Mouse (Mus musculus): ENCODE data around the gene Gdf1. TPM values are rescaled to one million over a fixed set of nuclear protein-coding genes. Genes with fewer than 3 reads are reported as not detected.

Gdf1 gene
- under 1 TPM in 1 of 2 experiments, not detected in 1; 0.71 TPM for polyA plus RNA-seq (2017; shearing (Covaris generic))

DNA sequence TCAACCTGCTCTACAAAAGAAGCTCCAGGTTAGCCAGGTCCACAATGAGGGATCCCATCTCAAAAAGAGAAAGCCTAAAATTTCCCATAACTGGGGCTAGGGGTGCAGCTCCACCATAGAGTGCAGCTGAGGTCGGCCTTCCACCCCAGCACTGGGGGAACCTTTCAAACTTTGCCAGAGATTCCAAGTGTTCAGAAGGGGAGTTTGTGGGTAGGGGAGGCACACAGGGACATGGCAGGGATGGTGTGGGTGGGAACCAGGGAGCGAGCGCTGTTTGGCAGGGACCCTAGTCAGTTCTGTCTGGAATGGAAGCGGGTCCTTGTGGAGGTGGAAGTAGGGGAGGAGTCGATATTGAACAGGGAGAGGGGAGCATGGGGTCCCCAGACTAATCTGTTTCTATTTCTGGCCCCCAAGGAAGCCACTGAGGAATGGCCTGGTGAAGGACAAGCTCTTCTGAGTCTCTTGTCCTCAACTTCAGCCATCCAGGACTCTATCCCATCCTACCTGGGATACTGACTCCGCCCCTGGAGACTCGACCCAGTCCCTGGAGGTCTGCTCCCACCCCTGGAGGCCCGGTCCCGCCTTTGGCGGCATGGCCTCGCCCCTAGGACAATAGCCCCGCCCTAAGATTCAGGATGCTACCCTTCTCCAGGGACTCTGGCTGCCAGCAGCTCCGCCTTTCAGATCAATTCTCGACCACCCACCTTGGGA lies at the start of gene Gdf1:
Gdf1 (plus strand) TSS at position 694 of the 711 bp plus-strand sequence.
- ATAC-seq: no peak

DNA sequence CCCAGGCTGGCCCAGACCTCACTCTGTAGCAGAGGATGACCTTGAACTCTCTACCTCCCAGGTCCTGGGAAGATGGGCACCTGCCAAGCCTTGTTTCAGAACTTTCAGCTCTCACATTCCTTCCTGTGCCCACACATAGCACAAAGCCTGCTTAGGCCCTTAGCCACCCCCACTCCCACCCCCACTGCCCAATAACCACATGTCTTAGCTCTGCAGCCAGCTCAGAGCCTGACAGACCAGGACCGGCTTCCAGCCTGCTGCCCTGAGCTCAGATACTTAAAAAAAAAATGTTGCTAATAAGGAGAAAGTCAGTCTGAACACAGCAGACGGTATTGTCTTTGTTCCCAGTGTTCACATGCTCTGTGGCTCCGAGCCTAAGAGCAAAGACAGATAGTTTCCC lies 48.6 kb upstream of the Gdf1 start:
- no peak for ATAC-seq

DNA sequence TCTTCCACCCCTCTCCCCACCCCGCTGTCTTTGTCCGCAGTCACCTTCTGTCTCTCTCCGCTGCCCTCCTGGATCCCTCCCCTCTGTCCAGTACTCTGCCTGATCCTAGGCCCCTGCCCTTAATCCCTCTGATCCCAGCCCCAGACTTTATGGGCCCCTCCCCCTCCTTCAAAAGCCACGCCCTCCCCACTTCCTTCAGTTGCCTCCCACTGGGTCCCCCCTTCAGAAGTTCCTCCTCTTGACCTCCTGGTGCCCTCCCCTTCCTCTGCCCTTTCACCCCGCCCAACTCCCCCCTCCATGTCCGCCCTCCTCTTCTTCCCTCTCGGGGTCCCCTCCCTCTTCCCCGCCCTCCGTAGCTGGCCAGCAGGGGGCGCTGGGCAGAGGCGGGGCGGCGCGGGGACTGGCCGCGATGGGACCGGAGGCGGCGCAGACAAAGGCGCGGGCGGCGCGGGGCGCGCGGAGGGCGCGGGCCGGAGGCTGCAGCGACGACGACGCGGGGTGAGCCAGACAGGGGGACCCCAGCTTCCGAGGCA lies 46.9 kb upstream of the Gdf1 start, which contains the start of gene Homer3:
Homer3 (plus strand) TSS at position 225 of the 533 bp plus-strand sequence.
- ATAC-seq: peak; percentile 86

DNA sequence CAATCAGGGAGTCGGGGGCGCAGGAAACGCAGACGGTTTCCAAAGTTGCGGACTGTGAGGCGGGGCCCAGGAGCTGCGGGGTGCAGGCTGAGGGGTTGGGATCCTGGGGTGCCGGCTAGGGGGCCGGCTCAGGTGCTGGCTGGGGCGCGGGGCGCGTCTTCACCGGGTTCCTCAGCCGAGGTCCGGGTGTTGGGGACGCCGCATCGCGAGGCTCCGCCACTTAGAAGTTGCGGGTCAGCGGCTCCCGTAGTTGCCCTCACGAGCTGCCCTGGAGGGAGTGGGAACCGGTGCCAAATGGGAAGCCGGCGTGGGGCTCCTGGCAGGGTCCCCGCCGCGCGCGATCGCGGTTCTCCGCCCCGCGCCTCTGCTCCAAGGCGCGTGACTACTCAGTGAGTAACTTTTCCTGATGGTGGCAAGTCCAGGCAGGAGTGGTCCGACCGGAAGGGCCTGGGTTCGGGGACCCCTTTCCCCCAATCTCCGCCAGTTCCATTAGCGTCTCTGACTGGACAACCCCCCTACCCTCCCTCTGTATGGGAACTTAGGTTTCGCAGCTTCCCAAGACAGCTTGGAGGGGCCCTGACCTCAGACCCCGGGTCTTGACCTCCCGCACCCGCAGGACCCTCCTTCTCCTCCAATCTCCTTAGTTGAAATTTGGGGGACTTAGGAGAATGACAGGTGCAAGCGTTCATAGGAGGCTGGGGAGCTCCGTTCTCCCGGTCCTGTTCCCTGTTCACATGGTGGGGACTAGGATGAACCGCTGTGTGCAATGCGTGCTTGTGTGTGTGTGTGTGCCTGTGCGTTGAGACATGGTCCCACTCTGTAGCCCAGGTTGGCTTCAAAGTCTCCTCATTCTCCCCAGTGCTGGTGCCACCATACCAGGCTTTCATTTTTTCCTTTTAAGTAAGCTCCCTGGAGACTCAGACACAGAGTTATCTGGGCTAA lies 46.2 kb upstream of the Gdf1 start:
- peak; percentile 44 for ATAC-seq

DNA sequence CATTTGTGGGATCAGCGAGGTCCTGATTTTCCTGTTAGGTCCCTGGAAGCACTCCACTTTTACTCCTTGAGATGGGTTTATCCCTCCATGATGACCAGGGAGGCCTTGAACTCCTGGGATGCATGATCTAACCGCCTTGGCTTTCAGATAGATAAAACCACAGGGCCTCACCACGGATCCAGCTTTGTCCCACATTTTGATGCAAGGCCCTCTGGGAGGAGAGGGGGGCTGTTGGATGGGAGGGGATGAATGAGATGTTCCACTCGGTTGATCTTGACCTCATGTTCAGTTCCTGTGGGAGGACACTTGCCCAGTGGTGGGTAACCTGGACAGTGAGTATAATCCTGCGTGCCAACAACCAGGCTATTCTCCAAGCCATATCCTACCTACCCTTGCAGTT lies 45.2 kb upstream of the Gdf1 start:
- no peak for ATAC-seq

DNA sequence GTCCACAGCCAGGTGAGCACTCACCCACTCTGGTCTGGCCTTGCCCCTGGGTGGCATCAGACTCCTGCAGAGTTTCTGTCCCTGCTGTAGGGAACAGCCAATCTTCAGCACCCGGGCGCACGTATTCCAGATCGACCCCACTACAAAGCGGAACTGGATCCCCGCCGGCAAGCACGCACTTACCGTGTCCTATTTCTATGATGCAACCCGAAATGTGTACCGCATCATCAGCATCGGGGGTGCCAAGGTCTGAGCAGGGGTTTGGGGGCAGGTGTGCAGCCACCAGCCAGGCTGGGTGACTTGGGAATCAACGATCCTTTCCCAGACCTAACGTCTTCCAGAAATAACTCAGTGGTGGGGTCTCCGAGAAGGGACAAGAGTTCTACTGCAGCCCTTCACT lies 44.3 kb upstream of the Gdf1 start:
- ATAC-seq: no peak

DNA sequence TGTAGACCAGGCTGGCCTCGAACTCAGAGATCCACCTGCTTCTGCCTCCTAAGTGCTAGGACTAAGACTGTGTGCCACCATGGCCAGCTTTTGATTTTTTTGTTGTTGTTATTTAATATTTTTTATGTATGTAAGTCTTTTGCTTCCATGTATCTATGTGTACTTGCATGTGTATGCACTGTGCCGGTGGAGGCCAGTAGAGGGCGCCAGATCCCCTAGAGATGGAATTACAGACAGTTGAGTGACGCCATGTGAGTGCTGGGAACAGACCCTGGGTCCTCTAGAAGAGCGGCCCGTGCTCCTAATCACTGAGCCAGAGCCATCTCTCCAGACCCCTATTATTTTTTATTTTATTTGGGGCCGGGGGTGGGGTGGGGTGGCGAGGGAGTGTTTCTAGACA lies 42.9 kb upstream of the Gdf1 start:
- ATAC-seq: no peak

DNA sequence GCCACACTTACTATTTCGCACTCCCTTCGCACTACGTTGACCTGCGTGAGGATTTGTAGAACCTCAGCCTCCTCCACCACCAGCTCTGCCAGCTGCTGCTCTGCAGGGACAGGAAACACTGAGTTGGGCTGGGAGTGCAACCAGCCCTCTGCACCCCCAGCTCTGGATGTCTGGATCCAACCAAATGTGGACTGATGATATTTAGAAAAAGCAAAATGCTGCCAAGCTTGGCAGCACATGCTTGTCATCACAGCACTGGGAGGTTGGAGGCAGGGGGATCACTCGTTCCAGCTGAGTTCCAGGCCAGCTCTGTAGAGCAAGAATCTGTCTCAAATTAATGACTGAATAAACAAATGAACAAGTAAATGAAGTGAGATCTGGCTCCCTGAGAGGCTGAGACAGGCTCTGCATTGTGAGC lies 35.6 kb upstream of the Gdf1 start:
- no peak for ATAC-seq

DNA sequence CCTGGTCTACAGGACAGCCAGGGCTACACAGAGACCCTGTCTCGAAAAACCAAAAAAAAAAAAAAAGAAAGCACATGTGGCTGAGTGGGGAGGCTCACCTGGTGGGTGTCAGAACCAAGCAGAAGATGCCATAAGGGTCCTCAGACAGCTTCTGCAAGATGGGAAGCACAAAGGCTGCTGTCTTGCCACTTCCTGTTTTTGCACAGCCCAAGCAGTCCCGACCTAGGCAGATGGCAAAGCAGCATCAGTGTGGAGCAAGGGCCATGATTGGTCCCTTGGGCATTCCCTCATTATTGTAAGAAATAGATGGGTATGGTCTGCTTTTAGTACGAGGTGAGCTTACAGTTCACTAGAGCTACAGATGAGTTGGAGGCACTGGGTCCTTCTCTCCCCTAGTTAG lies 28.7 kb upstream of the Gdf1 start:
- no peak for ATAC-seq

DNA sequence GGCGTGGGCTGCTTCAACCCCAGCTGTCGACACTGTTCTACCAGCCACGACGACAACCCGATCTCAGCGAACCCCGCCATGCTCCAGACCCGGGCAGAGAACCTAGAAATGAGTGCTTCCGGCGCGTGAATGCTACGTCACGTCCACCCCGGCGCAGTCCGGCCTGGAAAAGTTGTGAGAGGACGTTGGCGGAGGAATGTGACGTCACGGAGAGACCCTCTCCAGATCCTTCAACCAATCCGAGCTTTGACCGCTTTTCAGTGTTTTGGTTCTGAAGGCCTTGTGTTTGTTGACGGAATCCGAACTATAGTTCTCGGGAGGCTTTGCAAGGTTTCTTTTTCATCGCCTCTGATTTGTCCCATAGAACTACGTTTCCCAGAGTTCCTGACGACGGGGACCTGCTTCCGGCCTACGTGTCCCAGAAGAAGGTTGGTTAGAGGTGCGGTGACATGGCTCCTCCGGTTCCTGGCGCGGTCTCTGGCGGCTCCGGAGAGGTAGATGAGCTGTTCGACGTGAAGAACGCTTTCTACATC lies 27.2 kb upstream of the Gdf1 start, which contains the start of the genes Ddx49 and Cope:
Ddx49 (minus strand) TSS at position 132 of the 533 bp plus-strand sequence.
Cope (plus strand) TSS at position 161 of the 533 bp plus-strand sequence.
- peak; percentile 95 for ATAC-seq

DNA sequence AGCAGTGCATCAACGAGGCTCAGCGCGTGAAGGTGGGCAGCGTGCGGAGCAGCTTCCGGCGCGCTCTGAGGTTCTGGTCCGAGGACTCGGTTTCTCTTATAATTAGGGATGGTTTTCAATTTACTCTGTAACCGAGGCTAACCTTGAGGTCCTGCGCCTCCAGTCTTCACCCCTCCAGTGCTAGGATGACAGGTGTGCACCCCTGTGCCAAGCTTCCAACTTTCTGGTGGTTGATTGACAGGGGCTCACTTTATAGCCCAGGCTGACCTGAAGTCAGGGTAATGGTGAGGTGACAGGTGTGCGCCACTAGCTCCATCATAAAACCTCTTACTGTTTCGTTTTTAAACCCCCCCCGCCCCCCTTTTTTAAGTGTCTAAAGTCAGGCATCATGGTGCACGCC lies 26.7 kb upstream of the Gdf1 start:
- no peak for ATAC-seq

DNA sequence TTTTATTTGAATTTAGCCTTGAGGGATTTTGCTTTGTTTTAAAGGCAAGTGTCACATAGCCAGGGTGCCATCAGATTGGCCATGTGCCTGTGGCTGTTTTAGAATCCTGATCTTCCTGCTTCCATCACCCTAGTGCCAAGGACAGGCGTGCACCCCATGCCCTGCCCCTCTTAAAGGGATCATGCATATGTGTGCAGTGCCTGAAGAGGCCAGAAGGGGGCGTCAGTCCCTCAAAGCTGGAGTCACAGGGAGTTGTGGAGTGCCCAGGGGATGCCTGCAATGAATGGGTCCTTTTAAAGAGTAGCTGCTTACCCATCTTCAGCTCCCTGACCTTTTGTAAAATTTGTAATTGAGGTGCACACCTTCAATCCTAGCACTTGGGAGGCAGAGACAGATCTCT lies 20.3 kb upstream of the Gdf1 start:
- ATAC-seq: no peak

DNA sequence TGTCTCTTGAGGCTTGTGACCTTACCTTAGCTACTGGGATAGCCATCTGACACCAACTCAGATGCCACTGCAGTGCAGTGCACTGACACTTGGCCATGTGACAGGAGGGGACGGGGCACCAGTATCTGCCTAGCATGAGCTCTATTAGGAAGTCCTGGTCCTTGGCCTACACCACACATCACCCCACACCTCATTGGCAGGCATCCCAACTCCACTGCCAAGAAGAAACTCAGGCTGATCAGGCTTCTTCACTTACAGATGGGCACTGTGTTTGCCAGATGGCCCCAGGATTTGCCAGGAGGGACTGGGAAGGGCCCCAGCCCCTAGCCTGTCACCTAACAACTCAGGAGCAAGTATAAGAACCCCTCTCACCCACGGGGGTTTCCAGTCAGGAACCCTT lies 16.2 kb upstream of the Gdf1 start:
- ATAC-seq: no peak

DNA sequence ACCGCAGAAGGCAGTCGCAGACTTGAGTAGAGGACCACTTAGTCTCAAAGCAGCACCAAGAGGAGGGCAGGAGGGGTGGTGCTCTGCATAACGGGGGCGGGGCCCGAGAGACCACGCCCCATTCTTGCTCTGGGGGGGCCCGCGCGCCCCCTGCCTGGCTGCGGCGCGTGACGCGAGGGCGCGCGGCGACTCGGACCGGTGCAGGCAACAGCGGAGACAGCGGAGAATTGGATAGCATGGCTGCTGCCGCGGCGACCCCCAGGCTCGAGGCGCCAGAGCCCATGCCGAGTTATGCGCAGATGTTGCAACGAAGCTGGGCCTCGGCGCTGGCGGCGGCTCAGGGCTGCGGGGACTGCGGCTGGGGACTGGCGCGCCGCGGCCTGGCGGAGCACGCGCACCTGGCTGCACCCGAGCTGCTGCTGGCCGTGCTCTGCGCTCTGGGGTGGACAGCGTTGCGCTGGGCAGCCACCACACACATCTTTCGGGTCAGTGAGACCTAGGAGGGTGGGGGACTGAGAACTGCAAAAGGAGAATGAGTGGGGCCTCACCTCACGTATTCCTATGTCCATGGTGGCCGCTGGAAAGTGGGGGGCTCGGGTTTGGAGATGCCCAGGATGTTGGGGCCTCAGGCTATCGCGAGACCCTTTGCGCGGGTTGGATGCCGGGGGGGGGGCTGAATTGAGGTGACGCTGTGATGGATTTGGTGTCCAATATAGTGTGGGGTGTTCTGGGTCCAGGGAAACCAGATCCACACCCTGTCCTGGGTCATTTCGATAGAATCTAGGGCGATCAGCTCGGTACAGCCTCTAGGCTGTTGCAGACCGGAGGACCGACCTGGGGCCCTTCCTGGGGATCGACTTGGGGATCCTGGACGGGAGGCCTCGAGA lies 13.8 kb upstream of the Gdf1 start, which contains the start of gene Cers1:
Cers1 (plus strand) TSS at position 152 of the 887 bp plus-strand sequence.
- ATAC-seq: no peak

DNA sequence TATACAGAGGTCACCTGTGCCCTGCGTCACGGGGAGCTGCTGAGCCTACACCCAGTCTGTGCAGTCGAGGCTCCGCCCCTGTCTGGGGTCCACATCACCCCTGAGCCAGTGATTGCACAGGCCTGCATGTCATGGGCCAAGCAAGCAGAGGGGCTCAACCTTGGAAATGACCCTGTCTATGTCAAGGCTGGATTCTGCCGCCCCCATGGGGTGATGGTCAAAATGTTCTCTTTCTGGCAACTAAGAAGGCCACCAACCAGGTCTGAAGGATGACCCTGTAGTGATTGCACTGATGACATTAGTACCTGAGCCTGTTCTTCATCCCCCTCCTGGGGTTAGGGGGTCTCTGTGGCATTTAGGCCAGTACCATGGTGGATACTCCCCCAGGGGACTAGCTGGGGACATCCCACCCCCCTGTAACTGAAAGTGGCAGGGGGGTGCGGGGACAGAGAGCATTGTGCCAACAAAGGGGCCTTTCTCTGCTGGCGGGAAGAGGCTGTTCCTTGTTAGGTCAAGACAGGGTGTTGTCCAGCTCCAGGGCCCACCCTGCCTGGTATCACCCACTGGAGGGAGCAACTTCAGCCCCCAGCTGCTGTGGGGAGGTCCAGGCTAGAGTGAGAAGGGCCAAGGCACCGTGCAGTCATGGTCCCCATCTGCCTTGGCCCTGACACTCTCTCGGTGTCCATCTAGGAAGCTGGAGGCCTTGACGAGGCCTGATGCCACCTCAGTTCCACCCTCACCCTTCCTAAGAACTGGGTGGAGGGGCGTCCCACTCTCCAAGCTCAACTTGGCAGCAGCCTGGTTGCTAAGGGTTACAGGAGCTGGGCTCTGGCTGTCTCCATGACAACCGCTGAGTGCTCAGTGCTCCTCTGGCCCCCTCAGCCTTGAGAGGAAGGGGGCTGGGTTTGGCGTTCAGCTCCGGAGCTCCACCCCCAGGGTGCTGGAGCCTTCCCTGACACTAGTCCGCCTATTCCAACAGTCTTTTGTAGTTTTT lies 12.8 kb upstream of the Gdf1 start:
- no peak for ATAC-seq

DNA sequence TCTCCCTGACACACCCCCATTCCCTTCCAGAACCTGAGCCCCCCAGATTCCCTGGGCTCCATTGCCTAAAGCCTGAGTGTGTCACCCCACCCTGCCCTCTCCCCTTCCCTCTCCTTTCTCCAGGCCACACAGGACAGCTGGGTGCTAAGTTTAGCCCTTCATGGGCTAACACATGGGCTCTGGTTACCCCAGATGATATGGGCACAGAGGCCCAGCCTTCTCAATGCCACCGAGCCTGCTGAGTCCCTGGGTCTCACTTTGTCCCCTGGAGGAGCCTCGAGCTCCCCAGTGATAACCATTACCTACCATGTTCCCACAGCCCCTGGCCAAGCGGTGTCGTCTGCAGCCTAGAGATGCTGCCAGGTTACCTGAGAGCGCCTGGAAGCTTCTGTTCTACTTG lies 11.7 kb upstream of the Gdf1 start:
- no peak for ATAC-seq

DNA sequence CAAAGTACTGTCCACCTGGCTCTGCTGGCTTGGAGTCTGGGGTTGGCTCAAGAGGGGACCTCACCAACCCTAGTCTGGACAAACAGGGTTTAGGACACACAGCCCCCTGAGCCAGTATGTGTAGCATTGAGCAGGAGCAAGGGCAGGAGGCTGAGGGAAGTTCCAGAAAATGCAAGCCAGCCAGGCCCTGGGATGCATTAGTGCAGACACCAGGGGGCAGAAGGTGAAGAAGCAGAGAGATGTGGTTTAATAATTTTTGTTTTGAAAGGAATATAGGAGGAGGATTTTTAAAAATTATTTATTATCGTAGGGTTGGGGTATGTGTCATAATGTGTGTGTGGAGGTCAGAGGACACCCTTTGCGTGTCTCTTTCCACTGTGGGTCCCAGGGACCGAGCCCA lies 5.9 kb upstream of the Gdf1 start:
- ATAC-seq: no peak

DNA sequence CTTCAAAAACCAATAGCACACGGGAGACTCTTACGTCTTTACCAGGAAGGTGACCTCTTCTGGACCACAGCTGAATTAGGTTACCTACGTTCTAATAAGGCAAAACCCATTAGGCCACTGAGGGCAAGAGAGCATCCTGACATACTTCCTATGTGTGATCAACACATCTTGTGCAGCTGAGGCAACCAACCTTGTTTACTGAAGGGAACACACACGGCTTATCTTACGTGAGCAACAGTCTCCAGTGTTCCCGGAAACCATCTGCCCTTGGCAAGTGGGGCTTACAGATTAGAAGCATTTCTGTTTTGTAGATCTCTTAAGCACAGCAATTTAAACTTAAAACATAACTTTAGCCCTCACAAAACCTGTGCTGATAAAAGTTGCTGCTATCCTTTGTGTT lies 2.1 kb upstream of the Gdf1 start:
- ATAC-seq: no peak

DNA sequence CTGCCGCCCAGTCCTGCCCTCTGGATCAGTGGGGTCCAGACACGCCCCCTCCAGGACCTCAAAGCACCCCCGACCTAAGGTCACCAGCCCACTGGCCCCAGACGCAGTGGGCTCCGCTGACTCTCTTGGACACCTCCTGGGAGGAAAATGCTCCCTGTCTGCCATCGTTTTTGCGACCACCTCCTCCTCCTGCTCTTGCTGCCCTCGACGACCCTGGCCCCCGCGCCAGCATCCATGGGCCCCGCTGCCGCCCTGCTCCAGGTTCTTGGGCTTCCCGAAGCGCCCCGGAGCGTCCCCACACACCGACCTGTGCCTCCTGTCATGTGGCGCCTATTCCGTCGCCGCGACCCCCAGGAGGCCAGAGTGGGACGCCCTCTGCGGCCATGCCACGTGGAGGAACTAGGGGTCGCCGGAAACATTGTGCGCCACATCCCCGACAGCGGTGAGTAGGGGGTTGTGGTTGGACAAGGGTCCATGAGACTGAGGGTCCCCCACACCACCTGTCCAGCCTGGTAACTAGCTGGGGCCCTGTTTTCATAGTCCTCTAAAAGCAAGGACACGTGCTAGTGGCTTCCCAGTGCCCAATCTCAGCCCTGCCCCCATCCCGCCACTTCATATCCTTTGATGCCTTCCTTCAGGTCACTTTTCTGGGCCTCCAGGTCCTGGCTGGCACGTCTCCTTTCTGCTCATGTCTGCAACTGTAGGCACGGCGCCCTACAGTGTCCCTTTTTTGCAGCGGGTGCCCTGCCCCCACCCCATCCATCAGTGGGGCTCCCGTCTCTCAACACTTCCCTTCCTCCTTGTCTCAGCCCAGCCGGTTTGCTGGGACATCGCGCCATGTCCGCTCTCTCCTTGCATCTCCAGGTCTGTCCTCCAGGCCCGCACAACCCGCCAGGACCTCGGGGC lies 471 bp downstream of the Gdf1 start:
- ATAC-seq: no peak

All from CD4-positive, CD25-positive, alpha-beta regulatory T cell, adult 4 months (primary cell).